Mouse (Mus musculus) myocyte (in vitro differentiated cells): ENCODE data around the gene 4930402F06Rik.

Source experiments
- MYOD1 ChIP-seq, 3 experiments: IDR thresholded peaks; one replicate each; pipeline ENCODE4 v1.6.1; 2011; ENCODE audit warnings: control low read depth in 2 of 3, low read depth in 2 of 3, mild to moderate bottlenecking in 2 of 3, moderate library complexity in 1 of 3; ENCODE audit not compliant: insufficient read length in 2 of 3, control insufficient read depth in 1 of 3
- POLR2A ChIP-seq: IDR thresholded peaks from one replicate; pipeline ENCODE4 v1.6.1; 2011; ENCODE audit warnings: low read depth, mild to moderate bottlenecking, control low read depth, moderate library complexity; ENCODE audit not compliant: insufficient read length
- REST ChIP-seq: IDR thresholded peaks from one replicate; pipeline ENCODE4 v1.6.1; 2011; ENCODE audit warnings: mild to moderate bottlenecking, control low read depth, moderate library complexity; ENCODE audit not compliant: insufficient read depth, insufficient read length
- TCF12 ChIP-seq: IDR thresholded peaks from one replicate; pipeline ENCODE4 v1.6.1; 2011; ENCODE audit warnings: mild to moderate bottlenecking, control low read depth; ENCODE audit not compliant: poor library complexity, insufficient read depth, severe bottlenecking
- USF1 ChIP-seq: IDR thresholded peaks from one replicate; pipeline ENCODE4 v1.6.1; 2011; ENCODE audit warnings: low read depth, mild to moderate bottlenecking, control low read depth, moderate library complexity

DNA sequence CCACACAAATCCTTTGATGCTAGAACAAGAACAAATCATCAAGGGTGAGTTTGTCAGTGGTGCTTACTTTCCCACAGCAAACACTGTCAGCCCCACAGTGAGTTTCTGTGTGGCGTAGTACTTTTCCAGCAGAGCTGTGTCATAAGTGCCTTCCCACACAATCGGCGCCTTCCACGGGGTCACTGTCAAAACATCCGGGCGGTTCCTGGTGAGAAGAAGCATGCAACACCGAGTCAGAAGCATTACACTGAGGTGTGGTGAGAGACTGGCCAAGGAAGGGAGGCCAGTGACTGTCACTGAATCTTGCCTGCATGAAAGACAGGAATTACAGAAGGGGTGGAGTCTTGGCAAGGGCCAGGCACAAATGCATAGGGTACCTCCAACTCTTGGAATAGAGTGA lies 10.9 kb upstream of the 4930402F06Rik start:
- no peak for TF ChIP-seq REST
- no peak for TF ChIP-seq TCF12
- TF ChIP-seq POLR2A: no peak
- no peak for TF ChIP-seq MYOD1 (IDR thresholded peaks at IDR 0.05; ENCODE audit: control insufficient read depth in 1 of 3, insufficient read length in 2 of 3, low read depth in 2 of 3)
- no peak for TF ChIP-seq USF1
